In genomic region chr9:37750319-37751075, GRCm38 (mm10) we compare ENCODE assay signal across 11 mouse cellular contexts. TPM values are rescaled to one million over a fixed set of nuclear protein-coding genes. Genes with fewer than 3 reads are reported as not detected.
A peak's percentile ranks its signal among the peaks of the same experiment; 100 is the strongest.
DNase-seq lines count a peak whose midpoint lies in the region; ATAC-seq and TF ChIP-seq lines count a peak whose summit lies in the region.
"Had no signal": no experiment of that assay in that cellular context is flagged by ENCODE, and none has a peak within 500 bp of the region (broad histone marks: within the 10 kb centered on the region; RNA-seq: fewer than 3 reads in every experiment).

No protein-coding gene starts in this region.

- no peaks in the 10 kb centered on the region for H3K36me3 ChIP-seq in heart, embryonic 10.5 days
- H3K36me3 ChIP-seq in heart, adult 2 months (ENCODE audit: control insufficient read depth, insufficient read depth, low read length) = no peaks in the 10 kb centered on the region
- no peaks in the 10 kb centered on the region for H3K36me3 ChIP-seq in forebrain, postnatal 0 days (ENCODE audit: insufficient read depth)
- no peaks in the 10 kb centered on the region for H3K36me3 ChIP-seq in limb, embryonic 10.5 days
- H3K36me3 ChIP-seq in liver, embryonic 12.5 days = no peaks in the 10 kb centered on the region

- H3K4me3 ChIP-seq in heart, embryonic 10.5 days = 0 out of 2 replicates have a peak overlapping the region, but pooled peaks have one; percentile 12
- H3K4me3 ChIP-seq in heart, adult 2 months = no peak overlapping the region
- no peak overlapping the region for H3K4me3 ChIP-seq in forebrain, postnatal 0 days (ENCODE audit: low read depth, low read length)
- H3K4me3 ChIP-seq in limb, embryonic 10.5 days = no peak overlapping the region
- H3K4me3 ChIP-seq in liver, embryonic 12.5 days = no peak overlapping the region

- no peaks in the 10 kb centered on the region for H3K79me2 ChIP-seq in heart, adult 2 months (replicated peaks; ENCODE audit: control insufficient read depth, insufficient read depth, low read length)

- peaks cover 9% of the 10 kb centered on the region for H3K4me1 ChIP-seq in heart, embryonic 10.5 days
- no peaks in the 10 kb centered on the region for H3K4me1 ChIP-seq in heart, adult 2 months (ENCODE audit: control insufficient read depth, insufficient read depth, low read length)
- peaks cover 9% of the 10 kb centered on the region; the same call in 1 of the 2 replicates for H3K4me1 ChIP-seq in forebrain, postnatal 0 days (ENCODE audit: insufficient read depth)
- peaks cover 12% of the 10 kb centered on the region for H3K4me1 ChIP-seq in limb, embryonic 10.5 days
- H3K4me1 ChIP-seq in liver, embryonic 12.5 days = no peaks in the 10 kb centered on the region

- WGBS in heart, embryonic 10.5 days = 21% methylated on average over 7 of the region's 7 CpGs
- WGBS in heart, adult 2 months = 26% methylated on average over 7 of the region's 7 CpGs
- WGBS in forebrain, postnatal 0 days = 19% methylated on average over 7 of the region's 7 CpGs
- WGBS in limb, embryonic 10.5 days = 50% methylated on average over 7 of the region's 7 CpGs
- 39% methylated on average over 7 of the region's 7 CpGs for WGBS in liver, embryonic 12.5 days (ENCODE audit: insufficient replicate concordance)

- no peak for TF ChIP-seq EP300 in heart, adult 2 months (IDR thresholded peaks at IDR 0.05; ENCODE audit: insufficient read depth, low read depth, low read length)

- intact Hi-C loops in heart, adult 2 months (cut with DNase I) = no loop called here

- no peak overlapping the region for H3K4me2 ChIP-seq in forebrain, postnatal 0 days (ENCODE audit: low read depth)
- H3K4me2 ChIP-seq in liver, embryonic 12.5 days = no peak overlapping the region

- no peaks in the 10 kb centered on the region for H3K27me3 ChIP-seq in heart, embryonic 10.5 days (ENCODE audit: insufficient read depth, poor library complexity, severe bottlenecking)
- no peaks in the 10 kb centered on the region for H3K27me3 ChIP-seq in heart, adult 2 months (ENCODE audit: control insufficient read depth, insufficient read depth, low read length)
- no peaks in the 10 kb centered on the region for H3K27me3 ChIP-seq in forebrain, postnatal 0 days (ENCODE audit: insufficient read depth, low read length)
- no peaks in the 10 kb centered on the region for H3K27me3 ChIP-seq in limb, embryonic 10.5 days (ENCODE audit: low read depth, poor library complexity, severe bottlenecking)
- no peaks in the 10 kb centered on the region for H3K27me3 ChIP-seq in liver, embryonic 12.5 days (replicated peaks)

- TF ChIP-seq POLR2A in heart, adult 2 months (IDR thresholded peaks at IDR 0.05; ENCODE audit: insufficient read depth, low read depth, low read length) = no peak

- no peak for TF ChIP-seq CTCF in heart, adult 2 months (IDR thresholded peaks at IDR 0.05)
- no peak for TF ChIP-seq CTCF in forebrain, postnatal 0 days (IDR thresholded peaks at IDR 0.05; ENCODE audit: low read depth)

- H3K9ac ChIP-seq in heart, adult 2 months (ENCODE audit: low read depth, low read length) = no peak overlapping the region
- H3K9ac ChIP-seq in forebrain, postnatal 0 days = no peak overlapping the region
- no peak overlapping the region for H3K9ac ChIP-seq in liver, embryonic 12.5 days

- DNase-seq in heart, embryonic 10.5 days (ENCODE audit: low spot score) = no peak
- no peak for DNase-seq in heart, adult 2 months
- DNase-seq in forebrain, postnatal 0 days = peak; percentile 24
- DNase-seq in limb, embryonic 10.5 days (ENCODE audit: low spot score) = peak; percentile 32
- DNase-seq in retina, postnatal 1 day = peak; percentile 34
- no peak for DNase-seq in cerebellum, adult 9-11 months
- no peak for DNase-seq in spleen, postnatal 36 days (ENCODE audit: low spot score in 2 of 2)
- DNase-seq: cerebellum, postnatal 14 days; gastrocnemius, postnatal 36 days had no signal

- H3K9me3 ChIP-seq in heart, embryonic 10.5 days = no peaks in the 10 kb centered on the region
- H3K9me3 ChIP-seq in forebrain, postnatal 0 days (ENCODE audit: low read length) = no peaks in the 10 kb centered on the region
- H3K9me3 ChIP-seq in limb, embryonic 10.5 days (replicated peaks) = no peaks in the 10 kb centered on the region
- no peaks in the 10 kb centered on the region for H3K9me3 ChIP-seq in liver, embryonic 12.5 days (replicated peaks)

- ATAC-seq in forebrain, postnatal 0 days = peak; percentile 78
- no peak for ATAC-seq in liver, embryonic 12.5 days

- H3K27ac ChIP-seq in heart, embryonic 10.5 days = no peak overlapping the region
- H3K27ac ChIP-seq in heart, adult 2 months = no peak overlapping the region
- H3K27ac ChIP-seq in forebrain, postnatal 0 days (ENCODE audit: low read depth, low read length) = peak overlapping the region; percentile 35; the same call in 1 of the 2 replicates
- peak overlapping the region; percentile 54 for H3K27ac ChIP-seq in limb, embryonic 10.5 days
- H3K27ac ChIP-seq in liver, embryonic 12.5 days = no peak overlapping the region

RNA-seq across cellular contexts. Expression of gene Olfr874, which starts 5.6 kb away (rescaled TPM):
- not detected in 2 replicates for polyA plus RNA-seq in heart, embryonic 10.5 days (2016; fragmentation: Nextera tagmentation; extraction: Ambion mirVana)
- total RNA-seq in heart, adult 2 months (2021) = not detected
- not detected in 2 replicates for polyA plus RNA-seq in heart, adult 2 months (2012; rRNA removed)
- not detected in 2 replicates for total RNA-seq in forebrain, postnatal 0 days (2014; rRNA removed)
- not detected in 2 replicates for polyA plus RNA-seq in forebrain, postnatal 0 days (2015; fragmentation: Nextera tagmentation; extraction: Ambion mirVana)
- polyA plus RNA-seq in limb, embryonic 10.5 days (2016; fragmentation: Nextera tagmentation; extraction: Ambion mirVana) = not detected in 2 replicates
- not detected in 2 replicates for polyA plus RNA-seq in liver, embryonic 12.5 days (2016; fragmentation: Nextera tagmentation; extraction: Ambion mirVana)
- total RNA-seq: gastrocnemius, postnatal 36 days had no signal
- polyA plus RNA-seq: stomach, embryonic 16.5 days had no signal

RNA-seq across cellular contexts. Expression of gene Olfr875, which starts 21.2 kb away (rescaled TPM):
- not detected in 2 replicates for polyA plus RNA-seq in heart, embryonic 10.5 days (2016; fragmentation: Nextera tagmentation; extraction: Ambion mirVana)
- not detected for total RNA-seq in heart, adult 2 months (2021)
- polyA plus RNA-seq in heart, adult 2 months (2012; rRNA removed) = not detected in 2 replicates
- not detected in 2 replicates for total RNA-seq in forebrain, postnatal 0 days (2014; rRNA removed)
- polyA plus RNA-seq in forebrain, postnatal 0 days (2015; fragmentation: Nextera tagmentation; extraction: Ambion mirVana) = 0.16 TPM in 1 of 2 replicates, not detected in the other
- polyA plus RNA-seq in limb, embryonic 10.5 days (2016; fragmentation: Nextera tagmentation; extraction: Ambion mirVana) = not detected in 2 replicates
- polyA plus RNA-seq in liver, embryonic 12.5 days (2016; fragmentation: Nextera tagmentation; extraction: Ambion mirVana) = not detected in 2 replicates
- total RNA-seq: gastrocnemius, postnatal 36 days had no signal
- polyA plus RNA-seq: stomach, embryonic 16.5 days had no signal

RNA-seq across cellular contexts. Expression of gene Olfr160, which starts 34.4 kb away (rescaled TPM):
- not detected in 2 replicates for polyA plus RNA-seq in heart, embryonic 10.5 days (2016; fragmentation: Nextera tagmentation; extraction: Ambion mirVana)
- total RNA-seq in heart, adult 2 months (2021) = not detected
- not detected in 2 replicates for polyA plus RNA-seq in heart, adult 2 months (2012; rRNA removed)
- not detected in 2 replicates for total RNA-seq in forebrain, postnatal 0 days (2014; rRNA removed)
- polyA plus RNA-seq in forebrain, postnatal 0 days (2015; fragmentation: Nextera tagmentation; extraction: Ambion mirVana) = not detected in 2 replicates
- polyA plus RNA-seq in limb, embryonic 10.5 days (2016; fragmentation: Nextera tagmentation; extraction: Ambion mirVana) = not detected in 2 replicates
- not detected in 2 replicates for polyA plus RNA-seq in liver, embryonic 12.5 days (2016; fragmentation: Nextera tagmentation; extraction: Ambion mirVana)
- total RNA-seq: gastrocnemius, postnatal 36 days had no signal
- polyA plus RNA-seq: stomach, embryonic 16.5 days had no signal

RNA-seq across cellular contexts. Expression of gene Olfr876, which starts 52.3 kb away (rescaled TPM):
- not detected in 2 replicates for polyA plus RNA-seq in heart, embryonic 10.5 days (2016; fragmentation: Nextera tagmentation; extraction: Ambion mirVana)
- not detected for total RNA-seq in heart, adult 2 months (2021)
- not detected in 2 replicates for polyA plus RNA-seq in heart, adult 2 months (2012; rRNA removed)
- total RNA-seq in forebrain, postnatal 0 days (2014; rRNA removed) = not detected in 2 replicates
- polyA plus RNA-seq in forebrain, postnatal 0 days (2015; fragmentation: Nextera tagmentation; extraction: Ambion mirVana) = not detected in 2 replicates
- polyA plus RNA-seq in limb, embryonic 10.5 days (2016; fragmentation: Nextera tagmentation; extraction: Ambion mirVana) = not detected in 2 replicates
- not detected in 2 replicates for polyA plus RNA-seq in liver, embryonic 12.5 days (2016; fragmentation: Nextera tagmentation; extraction: Ambion mirVana)
- total RNA-seq: gastrocnemius, postnatal 36 days had no signal
- polyA plus RNA-seq: stomach, embryonic 16.5 days had no signal

Comparison
In these comparisons a context has a peak if more than half of its experiments do, and no peak if none do; other contexts are left out.
1. DNase-seq: peak in forebrain, postnatal 0 days (single experiment), limb, embryonic 10.5 days (single experiment) and retina, postnatal 1 day (single experiment); none in heart, embryonic 10.5 days (single experiment), heart, adult 2 months (0 of 2), cerebellum, adult 9-11 months (single experiment) and spleen, postnatal 36 days (0 of 2).
2. H3K27ac ChIP-seq: peak in forebrain, postnatal 0 days (single experiment) and limb, embryonic 10.5 days (single experiment); none in heart, embryonic 10.5 days (single experiment), heart, adult 2 months (single experiment) and liver, embryonic 12.5 days (single experiment).